Mouse (Mus musculus) brown adipose tissue, adult 24 weeks (tissue): Measurements from ENCODE around the gene Tysnd1. TPM values are rescaled to one million over a fixed set of nuclear protein-coding genes. Genes with fewer than 3 reads are reported as not detected.
A peak's percentile ranks its signal among the peaks of the same experiment; 100 is the strongest.

Experiments
- H3K27ac ChIP-seq: fragments of 200-500 bp; replicated peaks from 2 replicates; pipeline ENCODE4 v1.5.1; 2012; ENCODE audit warnings: low read depth, mild to moderate bottlenecking, low read length
- H3K4me1 ChIP-seq: fragments of 200-500 bp; 2 replicates; pipeline ENCODE4 v1.6.1; 2012; ENCODE audit warnings: low read length, mixed read lengths; ENCODE audit not compliant: control insufficient read depth, insufficient read depth, insufficient read length
- H3K4me3 ChIP-seq: fragments of 200-500 bp; 2 replicates; pipeline ENCODE4 v1.5.1; 2012; ENCODE audit warnings: low read depth, mild to moderate bottlenecking, low read length, moderate library complexity; ENCODE audit not compliant: insufficient read depth
- polyA plus RNA-seq: library from polyadenylated mRNA; stranded (reverse); fragments of >200 nt; gene quantifications from 2 replicates; pipeline ENCODE4 v1.2.4, GENCODE M21; 2012; ENCODE audit not compliant: missing spikeins, insufficient read depth, insufficient read length

Tysnd1 gene
- polyA plus RNA-seq, 1 experiment = 47.1 TPM

GRCm38 (mm10) chr10:61714146-61714545, 18.8 kb downstream of the Tysnd1 start:
- Histone ChIP-seq H3K4me1 (0 out of 2 replicates have a peak, but pooled peaks cover 2% of the 10 kb centered on the region), H3K27ac (no peak overlapping the region), H3K4me3 (no peak overlapping the region)

GRCm38 (mm10) chr10:61714771-61715461, 19.6 kb downstream of the Tysnd1 start, which contains the start of gene Aifm2:
Gene Aifm2 (plus strand): TSS chr10:61715263.
- Histone ChIP-seq H3K27ac (peak within 1 kb of the TSS; percentile 97), H3K4me3 (peak within 1 kb of the TSS; percentile 90), H3K4me1 (0 out of 2 replicates have a peak, but pooled peaks cover 2% of the 10 kb centered on the region)

GRCm38 (mm10) chr10:61715462-61715837, 20.1 kb downstream of the Tysnd1 start:
- Histone ChIP-seq H3K4me3 (peak overlapping the region; percentile 90), H3K27ac (peak overlapping the region; percentile 97), H3K4me1 (0 out of 2 replicates have a peak, but pooled peaks cover 2% of the 10 kb centered on the region)

- H3K27ac ChIP-seq = peak overlapping the region; percentile 97
- H3K4me3 ChIP-seq = peak overlapping the region; percentile 90
- 0 out of 2 replicates have a peak, but pooled peaks cover 2% of the 10 kb centered on the region for H3K4me1 ChIP-seq
Measured at GRCm38 (mm10) chr10:61715996-61716864, 20.9 kb downstream of the Tysnd1 start.

- Histone ChIP-seq H3K4me1 (peaks cover 7% of the 10 kb centered on the region), H3K27ac (peak overlapping the region; percentile 97), H3K4me3 (no peak overlapping the region)
Measured at GRCm38 (mm10) chr10:61717406-61718296, 22.3 kb downstream of the Tysnd1 start.

- Histone ChIP-seq H3K27ac (peak overlapping the region; percentile 95), H3K4me3 (peak overlapping the region; percentile 24; the same call in 1 of the 2 replicates), H3K4me1 (peaks cover 8% of the 10 kb centered on the region)
Measured at GRCm38 (mm10) chr10:61720331-61720730, 25.0 kb downstream of the Tysnd1 start.

GRCm38 (mm10) chr10:61722215-61722614, 26.9 kb downstream of the Tysnd1 start:
- H3K4me1 ChIP-seq = peaks cover 8% of the 10 kb centered on the region
- H3K4me3 ChIP-seq = no peak overlapping the region
- peak overlapping the region; percentile 95 for H3K27ac ChIP-seq

- Histone ChIP-seq H3K27ac (peak overlapping the region; percentile 76), H3K4me1 (peaks cover 8% of the 10 kb centered on the region), H3K4me3 (no peak overlapping the region)
Measured at GRCm38 (mm10) chr10:61723271-61723670, 28.0 kb downstream of the Tysnd1 start.

GRCm38 (mm10) chr10:61729181-61729580, 33.9 kb downstream of the Tysnd1 start:
- Histone ChIP-seq H3K4me1 (no peaks in the 10 kb centered on the region), H3K27ac (no peak overlapping the region), H3K4me3 (no peak overlapping the region)

GRCm38 (mm10) chr10:61730171-61730570, 34.9 kb downstream of the Tysnd1 start:
- no peak overlapping the region for H3K27ac ChIP-seq

GRCm38 (mm10) chr10:61734377-61734776, 39.1 kb downstream of the Tysnd1 start:
- no peaks in the 10 kb centered on the region for H3K4me1 ChIP-seq
- H3K27ac ChIP-seq = no peak overlapping the region
- no peak overlapping the region for H3K4me3 ChIP-seq

More at GRCm38 (mm10) chr10:61730171-61730570, 34.9 kb downstream of the Tysnd1 start:
- Histone ChIP-seq H3K4me1 (no peaks in the 10 kb centered on the region), H3K4me3 (no peak overlapping the region)

- H3K27ac ChIP-seq = no peak overlapping the region
- H3K4me3 ChIP-seq = no peak overlapping the region
- H3K4me1 ChIP-seq = no peaks in the 10 kb centered on the region
Measured at GRCm38 (mm10) chr10:61736671-61737078, 41.4 kb downstream of the Tysnd1 start.

- no peak overlapping the region for H3K27ac ChIP-seq
Measured at GRCm38 (mm10) chr10:61737537-61737936, 42.2 kb downstream of the Tysnd1 start.

GRCm38 (mm10) chr10:61738126-61738525, 42.8 kb downstream of the Tysnd1 start:
- H3K4me1 ChIP-seq = no peaks in the 10 kb centered on the region
- no peak overlapping the region for H3K4me3 ChIP-seq
- no peak overlapping the region for H3K27ac ChIP-seq

More at GRCm38 (mm10) chr10:61737537-61737936, 42.2 kb downstream of the Tysnd1 start:
- Histone ChIP-seq H3K4me3 (no peak overlapping the region), H3K4me1 (no peaks in the 10 kb centered on the region)
